16 mouse cellular contexts compared by ENCODE assay signal in the genomic region with DNA sequence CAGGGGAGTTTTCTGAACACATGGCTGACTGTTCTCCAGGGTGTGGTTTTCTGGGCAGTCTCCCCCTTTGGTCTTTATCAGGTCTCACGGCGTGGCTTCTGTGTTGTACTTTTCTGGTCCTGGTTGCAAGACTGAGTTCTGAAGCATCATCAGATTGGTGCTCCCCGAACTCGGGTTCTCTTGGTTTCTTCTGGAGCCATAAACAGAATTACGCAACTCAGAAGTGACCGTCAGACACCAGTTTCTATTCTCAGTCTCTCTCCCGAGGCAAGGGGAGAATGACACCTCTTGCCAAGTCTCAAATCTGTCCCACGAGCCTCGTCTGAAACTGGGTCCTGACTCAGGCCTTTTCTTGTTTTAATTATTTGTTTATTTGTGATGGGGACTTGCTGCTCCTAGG.
A peak's percentile ranks its signal among the peaks of the same experiment; 100 is the strongest.
DNase-seq lines count a peak whose midpoint lies in the region; ATAC-seq lines count a peak whose summit lies in the region.
"Had no signal": no experiment of that assay in that cellular context is flagged by ENCODE, and none has a peak within 500 bp of the region (broad histone marks: within the 10 kb centered on the region; RNA-seq: fewer than 3 reads in every experiment).

No protein-coding gene starts in this region.

- ATAC-seq in liver, embryonic 12.5 days, result no peak
- ATAC-seq: forebrain, embryonic 15.5 days; hindbrain, postnatal 0 days; liver, postnatal 0 days had no signal

- no peak overlapping the region for H3K4me3 ChIP-seq in limb, embryonic 10.5 days
- no peak overlapping the region for H3K4me3 ChIP-seq in liver, embryonic 12.5 days
- H3K4me3 ChIP-seq: forebrain, embryonic 15.5 days; megakaryocyte, embryonic 14.5 days; neural tube, embryonic 13.5 days had no signal

- peak; percentile 58 for DNase-seq in gastrocnemius, adult 18-20 months (ENCODE audit: low spot score)
- DNase-seq in gastrocnemius, postnatal 36 days, result no peak
- peak; percentile 24 for DNase-seq in kidney, adult 18-20 months
- no peak for DNase-seq in kidney, adult 9 months
- DNase-seq in 3T3-L1 (ENCODE audit: low read depth, low spot score), result peak; percentile 42
- no peak for DNase-seq in limb, embryonic 10.5 days (ENCODE audit: low spot score)
- DNase-seq in c-Kit-positive CD71-positive TER-119-positive erythroid progenitor cells, embryonic 14.5 days (ENCODE audit: low spot score), result no peak
- DNase-seq: adrenal gland, adult 8-10 months; cerebellum, adult 8-10 months; left cerebral cortex, postnatal 4 days; liver, postnatal 0 days had no signal

- H3K4me1 ChIP-seq in limb, embryonic 10.5 days, result peaks cover 74% of the 10 kb centered on the region
- H3K4me1 ChIP-seq in liver, embryonic 12.5 days, result no peaks in the 10 kb centered on the region
- H3K4me1 ChIP-seq: megakaryocyte, embryonic 14.5 days had no signal

- H3K9ac ChIP-seq in liver, embryonic 12.5 days, result no peak overlapping the region
- H3K9ac ChIP-seq: forebrain, embryonic 15.5 days; liver, postnatal 0 days; neural tube, embryonic 13.5 days had no signal

- intact Hi-C loops in gastrocnemius, postnatal 36 days (cut with DNase I), result no loop called here

- no peak overlapping the region for H3K4me2 ChIP-seq in liver, embryonic 12.5 days
- H3K4me2 ChIP-seq: forebrain, embryonic 15.5 days; neural tube, embryonic 13.5 days had no signal

- no peaks in the 10 kb centered on the region for H3K27me3 ChIP-seq in limb, embryonic 10.5 days (ENCODE audit: low read depth, poor library complexity, severe bottlenecking)
- no peaks in the 10 kb centered on the region for H3K27me3 ChIP-seq in liver, embryonic 12.5 days (replicated peaks)
- H3K27me3 ChIP-seq: forebrain, embryonic 15.5 days; megakaryocyte, embryonic 14.5 days; neural tube, embryonic 13.5 days had no signal

- H3K9me3 ChIP-seq in limb, embryonic 10.5 days (replicated peaks), result no peaks in the 10 kb centered on the region
- no peaks in the 10 kb centered on the region for H3K9me3 ChIP-seq in liver, embryonic 12.5 days (replicated peaks)
- H3K9me3 ChIP-seq: forebrain, embryonic 15.5 days; neural tube, embryonic 13.5 days had no signal

- H3K36me3 ChIP-seq in limb, embryonic 10.5 days, result no peaks in the 10 kb centered on the region
- no peaks in the 10 kb centered on the region for H3K36me3 ChIP-seq in liver, embryonic 12.5 days
- H3K36me3 ChIP-seq: forebrain, embryonic 15.5 days; neural tube, embryonic 13.5 days had no signal

- 51% methylated on average over 9 of the region's 9 CpGs for WGBS in limb, embryonic 10.5 days
- 53% methylated on average over 9 of the region's 9 CpGs for WGBS in liver, embryonic 12.5 days (ENCODE audit: insufficient replicate concordance)

- H3K27ac ChIP-seq in limb, embryonic 10.5 days, result peak overlapping the region; percentile 59
- no peak overlapping the region for H3K27ac ChIP-seq in liver, embryonic 12.5 days
- H3K27ac ChIP-seq: forebrain, embryonic 15.5 days; hindbrain, postnatal 0 days; neural tube, embryonic 13.5 days had no signal

Comparison
In these comparisons a context has a peak if more than half of its experiments do, and no peak if none do; other contexts are left out.
1. DNase-seq: peak in gastrocnemius, adult 18-20 months (single experiment), kidney, adult 18-20 months (single experiment) and 3T3-L1 (single experiment); none in gastrocnemius, postnatal 36 days (0 of 2), kidney, adult 9 months (single experiment), limb, embryonic 10.5 days (single experiment) and c-Kit-positive CD71-positive TER-119-positive erythroid progenitor cells, embryonic 14.5 days (single experiment).